Mouse (Mus musculus): Measurements from ENCODE around the gene Catsper3.

Catsper3 gene

DNA sequence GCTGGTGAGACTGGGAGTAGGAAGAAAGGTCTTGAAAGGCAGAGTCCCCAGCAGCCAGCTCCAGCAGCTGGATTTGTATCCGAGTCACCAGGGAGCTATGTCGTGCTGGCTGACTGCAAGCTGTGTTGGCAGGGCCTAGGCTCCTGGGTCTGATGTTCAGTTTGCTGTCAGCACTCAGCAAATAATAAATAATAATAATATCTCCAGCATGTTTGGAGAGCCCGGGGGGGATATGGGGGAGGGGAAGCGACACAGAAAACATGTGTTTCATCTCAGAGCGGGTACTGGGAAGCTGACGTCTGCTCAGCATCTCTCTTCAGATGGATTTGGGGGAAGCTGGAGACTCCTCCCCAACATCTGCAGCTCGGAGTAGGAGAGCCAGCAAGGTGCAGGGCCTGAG is 71.4 kb downstream of the Catsper3 start:
- DNase-seq: no peak

DNA sequence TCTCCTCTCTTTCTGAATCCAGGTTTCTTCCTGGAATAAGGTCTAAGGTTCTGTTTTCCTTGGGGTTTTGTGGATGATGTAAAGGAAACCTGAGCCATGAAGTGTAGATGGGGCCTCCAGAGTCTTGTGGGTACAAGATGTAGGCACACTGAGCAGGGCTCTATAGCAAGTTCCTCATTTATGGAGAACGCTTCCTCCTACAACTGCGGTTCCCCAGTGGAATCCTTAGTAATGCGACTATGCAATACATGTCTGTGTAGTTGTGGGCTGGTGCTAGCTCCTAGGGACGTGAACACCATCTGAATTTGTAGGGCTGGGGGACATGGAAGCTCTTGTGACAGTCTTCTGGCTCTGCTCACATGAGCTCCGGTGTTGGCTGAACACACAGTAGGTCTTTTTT is 74.1 kb downstream of the Catsper3 start:
- no peak for DNase-seq
